Mouse (Mus musculus) cerebellum, adult 2 months (tissue): Measurements from ENCODE around the gene Tmed6. TPM values are rescaled to one million over a fixed set of nuclear protein-coding genes. Genes with fewer than 3 reads are reported as not detected.
"Not testable (repeated sequence)": the region's sequence is repeated elsewhere in the genome, so short reads cannot be mapped to it uniquely, and the experiment has no call there.

Source experiments
- DNase-seq, 2 experiments: peaks; one replicate each; pipeline ENCODE4 v3.0.0; 2021
- H3K27ac ChIP-seq: fragments of 200-500 bp; 2 replicates; pipeline ENCODE4 v1.5.1; 2012; ENCODE audit warnings: low read length, control low read depth, inconsistent platforms; ENCODE audit not compliant: insufficient read depth
- H3K27me3 ChIP-seq: fragments of 200-500 bp; 2 replicates; pipeline ENCODE4 v1.6.1; 2012; ENCODE audit warnings: inconsistent platforms, mild to moderate bottlenecking, low read length, moderate library complexity; ENCODE audit not compliant: control insufficient read depth, insufficient read depth
- H3K4me1 ChIP-seq: fragments of 200-500 bp; 2 replicates; pipeline ENCODE4 v1.6.1; 2011; ENCODE audit warnings: low read length; ENCODE audit not compliant: control insufficient read depth, insufficient read depth
- H3K4me3 ChIP-seq: fragments of 200-500 bp; replicated peaks from 2 replicates; pipeline ENCODE3; 2011; ENCODE audit warnings: mild to moderate bottlenecking, low read depth, low read length, control low read depth; ENCODE audit not compliant: insufficient read depth
- CTCF ChIP-seq: fragments of 200-500 bp; IDR thresholded peaks from 2 replicates; pipeline ENCODE4 v1.5.1; 2011; ENCODE audit warnings: low read depth, mild to moderate bottlenecking, control low read depth, low read length, moderate library complexity, borderline replicate concordance; ENCODE audit not compliant: insufficient read depth
- POLR2A ChIP-seq: fragments of 200-500 bp; IDR thresholded peaks from 2 replicates; pipeline ENCODE4 v1.6.1; 2011; ENCODE audit warnings: low read length, control low read depth, borderline replicate concordance; ENCODE audit not compliant: insufficient read depth
- WGBS: fragments of 180-500 bp; shearing (Covaris S2); methylation state at CpG from one replicate; pipeline ENCODE4 v1.1.7; 2018; 5-methylcytosine and 5-hydroxymethylcytosine counted together
- polyA plus RNA-seq: library from polyadenylated mRNA; depleted of rRNA; stranded (reverse); fragments of >200 nt; gene quantifications from 2 replicates; pipeline ENCODE4 v1.2.3, GENCODE M21; 2012

The Tmed6 gene
- polyA plus RNA-seq, 1 experiment, result not detected

DNA sequence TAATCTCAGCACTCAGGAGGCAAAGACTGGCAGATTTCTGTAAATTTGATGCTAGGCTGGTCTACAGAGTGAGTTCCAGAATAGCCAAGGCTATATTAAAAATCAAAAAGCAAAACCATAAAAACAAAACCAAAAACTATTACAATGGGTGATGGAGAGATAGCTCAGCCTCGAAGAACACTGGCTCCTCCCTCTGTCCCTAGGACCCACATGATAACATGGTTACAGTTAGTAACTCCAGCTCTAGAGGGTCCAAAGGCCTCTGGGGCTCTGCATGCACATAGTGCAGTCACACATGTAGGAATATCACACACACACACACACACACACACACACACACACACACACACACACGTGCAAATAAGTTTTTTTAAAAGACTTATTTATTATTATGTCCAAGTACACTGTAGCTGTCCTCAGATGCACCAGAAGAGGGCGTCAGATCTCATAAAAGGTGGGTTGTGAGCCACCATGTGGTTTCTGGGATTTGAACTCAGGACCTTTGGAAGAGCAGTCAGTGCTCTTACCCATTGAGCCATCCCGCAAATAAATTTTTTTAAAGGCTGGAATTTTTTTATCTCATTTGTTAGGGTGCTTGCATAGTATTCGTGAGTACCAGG lies 44.5 kb upstream of the Tmed6 start:
- no peak for TF ChIP-seq CTCF
- no peak for TF ChIP-seq POLR2A
- H3K27me3 ChIP-seq, result no peaks in the 10 kb centered on the region
- no peak overlapping the region for H3K4me3 ChIP-seq
- H3K27ac ChIP-seq, result no peak overlapping the region
- no peak for DNase-seq
- no peaks in the 10 kb centered on the region for H3K4me1 ChIP-seq
- 78% methylated on average over 5 of the region's 5 CpGs for WGBS

- no peaks in the 10 kb centered on the region for H3K27me3 ChIP-seq
- no peak overlapping the region for H3K4me3 ChIP-seq
- H3K27ac ChIP-seq, result no peak overlapping the region
- no peaks in the 10 kb centered on the region for H3K4me1 ChIP-seq
- DNase-seq, result no peak
- TF ChIP-seq POLR2A (no peak), CTCF (no peak)
- WGBS, result 68% methylated on average over 23 of the region's 23 CpGs
Observed at GRCm38 (mm10) chr8:107108978-107109720, 43.7 kb upstream of the Tmed6 start.

DNA sequence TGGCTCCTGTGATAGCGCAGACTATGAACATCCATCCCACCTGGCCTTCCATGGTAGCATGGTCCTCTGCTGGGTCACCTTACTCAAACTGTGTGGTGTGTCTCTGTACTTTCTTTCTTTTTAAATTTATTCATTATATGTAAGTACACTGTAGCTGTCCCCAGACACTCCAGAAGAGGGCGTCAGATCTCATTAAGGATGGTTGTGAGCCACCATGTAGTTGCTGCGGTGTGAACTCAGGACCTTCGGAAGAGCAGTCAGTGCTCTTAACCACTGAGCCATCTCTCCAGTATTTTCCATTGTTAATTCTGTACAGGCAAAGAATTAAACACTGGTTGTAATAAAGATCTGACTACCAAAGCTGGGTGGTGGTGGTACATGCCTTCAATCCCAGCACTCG lies 42.6 kb upstream of the Tmed6 start:
- H3K27ac ChIP-seq, H3K4me3 ChIP-seq, H3K4me1 ChIP-seq, H3K27me3 ChIP-seq, DNase-seq: not testable (repeated sequence)
- WGBS, result 92% methylated on average over 5 of the region's 5 CpGs

DNA sequence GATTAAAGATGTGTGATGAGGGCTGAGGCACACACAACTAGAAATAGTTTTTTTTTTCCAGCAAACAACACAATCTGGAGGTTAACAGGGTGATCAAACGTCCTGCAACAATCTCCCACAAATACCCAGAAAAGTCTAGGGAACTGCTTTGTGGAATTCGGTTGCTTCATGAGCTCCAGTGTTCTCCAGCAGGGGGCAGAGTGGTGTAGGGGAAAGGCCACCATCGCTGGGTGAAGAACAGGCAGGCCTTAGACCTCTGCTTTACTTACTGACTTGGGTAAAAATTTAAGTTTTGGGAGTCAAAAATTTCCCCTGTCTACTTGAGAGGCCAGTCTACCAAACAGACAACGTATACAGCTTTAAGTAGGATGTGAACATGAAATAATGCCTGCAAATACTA lies 39.1 kb upstream of the Tmed6 start:
- peak; percentile 51 to 73 for DNase-seq
- Histone ChIP-seq H3K27ac (no peak overlapping the region), H3K4me1 (no peaks in the 10 kb centered on the region), H3K27me3 (no peaks in the 10 kb centered on the region), H3K4me3 (no peak overlapping the region)
- TF ChIP-seq CTCF (peak; percentile 80), POLR2A (no peak)
- WGBS, result 11% methylated on average over 4 of the region's 4 CpGs

- Histone ChIP-seq H3K27me3 (no peaks in the 10 kb centered on the region), H3K4me3 (no peak overlapping the region), H3K27ac (no peak overlapping the region), H3K4me1 (peaks cover 5% of the 10 kb centered on the region; the same call in 1 of the 2 replicates)
- WGBS, result 75% methylated on average over 2 of the region's 2 CpGs
- TF ChIP-seq POLR2A, result no peak
- no peak for TF ChIP-seq CTCF
- DNase-seq, result no peak
Observed at GRCm38 (mm10) chr8:107100635-107101034, 35.2 kb upstream of the Tmed6 start.

DNA sequence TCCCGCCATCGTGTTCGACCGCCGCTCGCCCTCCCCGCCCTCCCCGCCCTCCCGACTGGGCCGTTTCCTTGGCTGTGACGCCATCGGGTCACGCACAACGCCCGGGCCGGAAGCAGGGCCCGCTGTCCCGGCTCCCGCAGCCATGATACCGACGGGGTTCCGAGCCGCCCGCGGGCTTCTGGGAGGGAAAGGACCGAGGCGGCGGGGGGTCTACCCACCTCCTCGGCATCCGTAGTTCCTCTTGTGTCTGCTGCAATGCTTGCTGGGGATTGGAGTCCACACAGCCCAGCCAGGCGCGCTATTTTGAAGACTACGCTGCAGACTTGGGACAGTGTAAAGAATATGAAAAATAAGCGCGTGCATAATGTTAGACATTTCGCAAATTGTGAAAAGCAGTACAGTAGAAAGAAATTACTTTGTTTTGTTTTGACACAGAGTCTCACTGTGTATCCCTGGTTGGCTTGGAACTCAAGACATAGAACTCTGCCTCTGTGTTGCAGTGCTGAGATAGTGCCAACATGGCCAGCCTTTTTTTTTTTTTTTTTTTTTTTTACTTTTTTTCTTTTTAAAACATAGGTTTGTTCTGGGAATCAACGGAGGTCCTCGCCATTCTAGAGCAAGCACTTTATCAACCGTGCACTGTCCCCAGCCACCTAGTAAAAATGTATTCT lies 31.1 kb upstream of the Tmed6 start, which contains the start of gene Terf2:
Terf2 (minus strand) TSS at position 182 of the 671 bp plus-strand sequence.
- Histone ChIP-seq H3K27ac (peak within 1 kb of the TSS; percentile 83), H3K4me1 (peaks cover 5% of the 10 kb centered on the region; the same call in 1 of the 2 replicates), H3K4me3 (peak within 1 kb of the TSS; percentile 96), H3K27me3 (no peaks in the 10 kb centered on the region)
- 3% methylated on average over 39 of the region's 39 CpGs for WGBS
- DNase-seq, result peak; percentile 98
- 0 out of 2 replicates have a peak, but pooled peaks have one; percentile 35 for TF ChIP-seq POLR2A
- no peak for TF ChIP-seq CTCF

GRCm38 (mm10) chr8:107095717-107096365 lies 30.4 kb upstream of the Tmed6 start:
- no peaks in the 10 kb centered on the region for H3K27me3 ChIP-seq
- TF ChIP-seq CTCF, result no peak
- no peak for TF ChIP-seq POLR2A
- peak overlapping the region; percentile 96 for H3K4me3 ChIP-seq
- DNase-seq, result no peak
- H3K4me1 ChIP-seq, result peaks cover 5% of the 10 kb centered on the region; the same call in 1 of the 2 replicates
- peak overlapping the region; percentile 83 for H3K27ac ChIP-seq
- 1% methylated on average over 51 of the region's 53 CpGs for WGBS
